Mouse (Mus musculus): ENCODE measurements around the gene Mb.

Mb gene

DNA sequence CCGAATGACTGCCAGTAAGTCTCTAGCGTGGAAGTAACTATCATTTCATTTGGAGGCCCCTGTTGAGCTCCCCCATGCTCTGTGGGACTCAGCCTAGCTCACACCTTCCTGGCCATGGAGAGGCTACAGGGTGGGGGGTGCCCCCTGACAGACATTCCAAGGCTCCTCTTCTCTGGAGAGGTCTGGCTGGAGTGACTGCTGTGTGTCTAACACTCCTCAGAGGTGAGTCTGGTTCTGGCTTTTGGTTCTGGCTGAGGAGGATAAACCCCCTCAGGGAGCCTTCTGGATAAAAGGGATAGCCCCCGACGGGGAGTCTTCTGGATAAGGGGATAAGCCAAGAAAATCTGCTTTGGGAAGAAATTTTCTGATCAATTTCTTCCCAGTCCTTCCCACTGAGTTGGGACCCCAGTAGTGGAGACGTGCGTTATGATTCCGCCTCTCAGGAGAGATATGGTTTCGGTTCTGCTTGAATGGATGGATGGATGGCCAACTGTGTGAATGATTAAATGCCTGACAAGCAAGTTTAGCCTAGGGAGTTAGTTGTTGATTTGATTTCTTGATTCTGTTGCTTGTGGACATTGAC, 77.1 kb downstream of the Mb start:
- DNase-seq: no peak

DNA sequence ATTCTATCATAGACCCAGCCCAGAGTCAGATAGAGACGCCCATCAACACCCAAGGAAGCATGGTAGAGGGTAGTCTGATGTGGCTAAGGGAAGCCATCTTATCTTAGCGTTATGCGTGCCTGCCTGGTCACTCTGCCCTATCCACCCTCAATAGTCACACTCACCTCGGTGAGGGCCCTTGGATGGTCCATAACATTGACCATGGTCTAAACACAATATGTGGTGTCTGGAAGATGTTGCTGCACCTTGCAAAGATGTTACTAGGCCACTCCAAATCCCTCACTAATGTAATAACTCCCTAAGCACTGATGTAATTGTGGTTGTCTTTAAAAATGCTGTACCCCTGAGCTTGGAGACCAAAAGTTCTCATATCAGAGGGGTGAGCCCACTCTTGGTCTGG, 77.8 kb downstream of the Mb start:
- no peak for DNase-seq

All from cerebellum, adult 9-10 months (tissue).